Mouse (Mus musculus): Measurements from ENCODE around the gene Fance. TPM values are rescaled to one million over a fixed set of nuclear protein-coding genes. Genes with fewer than 3 reads are reported as not detected.
"Not testable (repeated sequence)": the region's sequence is repeated elsewhere in the genome, so short reads cannot be mapped to it uniquely, and the experiment has no call there.

The Fance gene
- polyA plus RNA-seq, 1 experiment from 2014 or later = 29.9 TPM

GRCm38 (mm10) chr17:28349901-28350465, 36.7 kb downstream of the Fance start:
- Histone ChIP-seq H3K4me2 (replicated peaks; ENCODE audit: low read depth, low read length) (peak overlapping the region; percentile 76), H3K9ac (replicated peaks; ENCODE audit: low read depth, low read length) (peak overlapping the region; percentile 97), H3K27ac (ENCODE audit: low read length) (peak overlapping the region; percentile 100), H3K4me3 (ENCODE audit: low read depth, low read length) (peak overlapping the region; percentile 94), H3K27me3 (ENCODE audit: control insufficient read depth, insufficient read depth, low read length) (no peaks in the 10 kb centered on the region), H3K9me3 (ENCODE audit: control insufficient read depth, low read depth, low read length) (no peaks in the 10 kb centered on the region), H3K4me1 (ENCODE audit: control insufficient read depth, insufficient read depth, low read length) (peaks cover 54% of the 10 kb centered on the region), H3K36me3 (ENCODE audit: control insufficient read depth, insufficient read depth, low read length) (peaks cover 7% of the 10 kb centered on the region; the same call in 1 of the 2 replicates)
- WGBS = 1% methylated on average over 43 of the region's 54 CpGs
- no peak; the same call in 1 of the 2 replicates for ATAC-seq (ENCODE audit: insufficient number of reproducible peaks, insufficient read depth, low FRiP score, low read depth)

GRCm38 (mm10) chr17:28350466-28351352, 37.4 kb downstream of the Fance start, which contains the start of gene Tead3:
Gene Tead3 (minus strand): TSS chr17:28350817.
- peaks cover 47% of the 10 kb centered on the region for H3K4me1 ChIP-seq (ENCODE audit: control insufficient read depth, insufficient read depth, low read length)
- peak within 1 kb of the TSS; percentile 76 for H3K4me2 ChIP-seq (replicated peaks; ENCODE audit: low read depth, low read length)
- H3K27ac ChIP-seq (ENCODE audit: low read length) = peak within 1 kb of the TSS; percentile 100
- peak within 1 kb of the TSS; percentile 97 for H3K9ac ChIP-seq (replicated peaks; ENCODE audit: low read depth, low read length)
- peaks cover 7% of the 10 kb centered on the region; the same call in 1 of the 2 replicates for H3K36me3 ChIP-seq (ENCODE audit: control insufficient read depth, insufficient read depth, low read length)
- peak within 1 kb of the TSS; percentile 94 for H3K4me3 ChIP-seq (ENCODE audit: low read depth, low read length)
- H3K9me3 ChIP-seq (ENCODE audit: control insufficient read depth, low read depth, low read length) = no peaks in the 10 kb centered on the region
- WGBS = under 1% methylated on average over 65 of the region's 73 CpGs
- ATAC-seq (ENCODE audit: insufficient number of reproducible peaks, insufficient read depth, low FRiP score, low read depth) = peak; percentile 86
- no peaks in the 10 kb centered on the region for H3K27me3 ChIP-seq (ENCODE audit: control insufficient read depth, insufficient read depth, low read length)

- peak overlapping the region; percentile 94 for H3K4me3 ChIP-seq (ENCODE audit: low read depth, low read length)
- peak overlapping the region; percentile 73 for H3K9ac ChIP-seq (replicated peaks; ENCODE audit: low read depth, low read length)
- no peaks in the 10 kb centered on the region for H3K9me3 ChIP-seq (ENCODE audit: control insufficient read depth, low read depth, low read length)
- WGBS = under 1% methylated on average over 29 of the region's 29 CpGs
- ATAC-seq (ENCODE audit: insufficient number of reproducible peaks, insufficient read depth, low FRiP score, low read depth) = no peak; the same call in 1 of the 2 replicates
- H3K27me3 ChIP-seq (ENCODE audit: control insufficient read depth, insufficient read depth, low read length) = no peaks in the 10 kb centered on the region
- peaks cover 40% of the 10 kb centered on the region for H3K4me1 ChIP-seq (ENCODE audit: control insufficient read depth, insufficient read depth, low read length)
- peaks cover 7% of the 10 kb centered on the region; the same call in 1 of the 2 replicates for H3K36me3 ChIP-seq (ENCODE audit: control insufficient read depth, insufficient read depth, low read length)
- peak overlapping the region; percentile 100 for H3K27ac ChIP-seq (ENCODE audit: low read length)
- peak overlapping the region; percentile 76 for H3K4me2 ChIP-seq (replicated peaks; ENCODE audit: low read depth, low read length)
These were observed 38.1 kb downstream of the Fance start for GRCm38 (mm10) chr17:28351353-28351890.

GRCm38 (mm10) chr17:28352018-28352417, 38.7 kb downstream of the Fance start:
- peak overlapping the region; percentile 100 for H3K27ac ChIP-seq (ENCODE audit: low read length)
- no peaks in the 10 kb centered on the region for H3K27me3 ChIP-seq (ENCODE audit: control insufficient read depth, insufficient read depth, low read length)
- peak overlapping the region; percentile 94 for H3K4me3 ChIP-seq (ENCODE audit: low read depth, low read length)
- no peak for ATAC-seq (ENCODE audit: insufficient number of reproducible peaks, insufficient read depth, low FRiP score, low read depth)
- peaks cover 5% of the 10 kb centered on the region; the same call in 1 of the 2 replicates for H3K36me3 ChIP-seq (ENCODE audit: control insufficient read depth, insufficient read depth, low read length)
- 0 out of 2 replicates have a peak overlapping the region, but pooled peaks have one; percentile 73 for H3K9ac ChIP-seq (replicated peaks; ENCODE audit: low read depth, low read length)
- 25% methylated on average over 11 of the region's 11 CpGs for WGBS
- no peaks in the 10 kb centered on the region for H3K9me3 ChIP-seq (ENCODE audit: control insufficient read depth, low read depth, low read length)
- peaks cover 34% of the 10 kb centered on the region for H3K4me1 ChIP-seq (ENCODE audit: control insufficient read depth, insufficient read depth, low read length)
- H3K4me2 ChIP-seq (replicated peaks; ENCODE audit: low read depth, low read length) = peak overlapping the region; percentile 76

GRCm38 (mm10) chr17:28355871-28356270, 42.6 kb downstream of the Fance start:
- no peaks in the 10 kb centered on the region for H3K27me3 ChIP-seq (ENCODE audit: control insufficient read depth, insufficient read depth, low read length)
- H3K4me2 ChIP-seq (replicated peaks; ENCODE audit: low read depth, low read length) = no peak overlapping the region
- no peak overlapping the region for H3K27ac ChIP-seq (ENCODE audit: low read length)
- 86% methylated on average over 12 of the region's 12 CpGs for WGBS
- no peak overlapping the region for H3K4me3 ChIP-seq (ENCODE audit: low read depth, low read length)
- H3K36me3 ChIP-seq (ENCODE audit: control insufficient read depth, insufficient read depth, low read length) = no peaks in the 10 kb centered on the region
- H3K9me3 ChIP-seq (ENCODE audit: control insufficient read depth, low read depth, low read length) = no peaks in the 10 kb centered on the region
- no peak for ATAC-seq (ENCODE audit: insufficient number of reproducible peaks, insufficient read depth, low FRiP score, low read depth)
- H3K9ac ChIP-seq (replicated peaks; ENCODE audit: low read depth, low read length) = no peak overlapping the region
- H3K4me1 ChIP-seq (ENCODE audit: control insufficient read depth, insufficient read depth, low read length) = peaks cover 12% of the 10 kb centered on the region

GRCm38 (mm10) chr17:28358576-28359261, 45.4 kb downstream of the Fance start:
- not testable (repeated sequence) for H3K9me3 ChIP-seq (ENCODE audit: control insufficient read depth, low read depth, low read length); H3K4me2 ChIP-seq (replicated peaks; ENCODE audit: low read depth, low read length); H3K4me3 ChIP-seq (ENCODE audit: low read depth, low read length); ATAC-seq (ENCODE audit: insufficient number of reproducible peaks, insufficient read depth, low FRiP score, low read depth); H3K9ac ChIP-seq (replicated peaks; ENCODE audit: low read depth, low read length); H3K36me3 ChIP-seq (ENCODE audit: control insufficient read depth, insufficient read depth, low read length); H3K27ac ChIP-seq (ENCODE audit: low read length); H3K27me3 ChIP-seq (ENCODE audit: control insufficient read depth, insufficient read depth, low read length); H3K4me1 ChIP-seq (ENCODE audit: control insufficient read depth, insufficient read depth, low read length)
- 18% methylated on average over 22 of the region's 24 CpGs for WGBS

- Histone ChIP-seq H3K27me3 (ENCODE audit: control insufficient read depth, insufficient read depth, low read length) (0 out of 2 replicates have a peak, but pooled peaks cover 7% of the 10 kb centered on the region), H3K36me3 (ENCODE audit: control insufficient read depth, insufficient read depth, low read length) (no peaks in the 10 kb centered on the region), H3K4me3 (ENCODE audit: low read depth, low read length) (no peak overlapping the region), H3K9ac (replicated peaks; ENCODE audit: low read depth, low read length) (no peak overlapping the region), H3K4me2 (replicated peaks; ENCODE audit: low read depth, low read length) (no peak overlapping the region), H3K27ac (ENCODE audit: low read length) (no peak overlapping the region), H3K4me1 (ENCODE audit: control insufficient read depth, insufficient read depth, low read length) (peaks cover 18% of the 10 kb centered on the region; the same call in 1 of the 2 replicates), H3K9me3 (ENCODE audit: control insufficient read depth, low read depth, low read length) (no peaks in the 10 kb centered on the region)
- no peak for ATAC-seq (ENCODE audit: insufficient number of reproducible peaks, insufficient read depth, low FRiP score, low read depth)
- 68% methylated on average over 9 of the region's 9 CpGs for WGBS
These were observed 47.4 kb downstream of the Fance start for GRCm38 (mm10) chr17:28360531-28361277.

Measured in stomach, embryonic 14.5 days (tissue).